Mouse (Mus musculus): Measurements from ENCODE around the gene Zfp524. TPM values are rescaled to one million over a fixed set of nuclear protein-coding genes. Genes with fewer than 3 reads are reported as not detected.

The Zfp524 gene
- total and polyA plus RNA-seq, 3 experiments = 2.3 to 8.4 (median 4.4) TPM

DNA sequence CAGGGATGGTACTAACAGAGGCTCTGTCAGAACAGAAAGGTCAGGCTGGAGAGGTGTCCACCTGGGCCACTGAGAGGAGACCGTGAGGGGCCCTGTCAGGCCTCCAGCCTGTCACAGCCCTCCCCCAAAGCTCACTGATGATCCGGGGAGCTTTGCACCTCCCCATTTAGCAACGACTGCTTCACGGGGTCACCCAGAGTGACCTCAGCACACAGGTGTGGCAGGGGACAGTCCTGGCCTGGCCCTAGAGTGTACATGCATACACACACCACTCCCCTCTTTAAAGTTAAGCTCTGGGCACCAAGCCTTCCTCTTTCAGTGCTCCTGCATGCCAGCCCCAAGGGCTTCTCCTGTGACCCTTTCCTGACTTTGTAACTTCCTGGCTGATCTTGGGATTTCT is 38.8 kb upstream of the Zfp524 start:
- TF ChIP-seq CHD2 (IDR thresholded peaks at IDR 0.05; ENCODE audit: low read length) = no peak
- no peak for TF ChIP-seq NRF1 (IDR thresholded peaks at IDR 0.05; ENCODE audit: low read depth, low read length)
- no peak for TF ChIP-seq ZC3H11A (IDR thresholded peaks at IDR 0.05; ENCODE audit: low read depth, low read length)
- TF ChIP-seq KAT2A (IDR thresholded peaks at IDR 0.05; ENCODE audit: insufficient replicate concordance, low read length) = no peak
- no peak for TF ChIP-seq BHLHE40 (IDR thresholded peaks at IDR 0.05; ENCODE audit: low read depth, low read length)
- TF ChIP-seq NELFE (IDR thresholded peaks at IDR 0.05; ENCODE audit: low read depth, low read length) = no peak
- no peak for TF ChIP-seq MEF2A (IDR thresholded peaks at IDR 0.05; ENCODE audit: borderline replicate concordance, low read depth, low read length)
- TF ChIP-seq ZKSCAN1 (IDR thresholded peaks at IDR 0.05; ENCODE audit: borderline replicate concordance, low read depth, low read length) = no peak
- no peak for TF ChIP-seq RAD21 (IDR thresholded peaks at IDR 0.05; ENCODE audit: low read depth, low read length)
- no peak for TF ChIP-seq TBP (conservative IDR thresholded peaks at IDR 0.05; ENCODE audit: low read depth, low read length)
- TF ChIP-seq ETS1 (conservative IDR thresholded peaks at IDR 0.05; ENCODE audit: low read depth, low read length) = no peak
- TF ChIP-seq POLR2AphosphoS2 (IDR thresholded peaks at IDR 0.05; ENCODE audit: low read depth, low read length) = no peak
- Histone ChIP-seq H3K4me1 (ENCODE audit: control insufficient read depth in 1 of 2, insufficient read depth in 2 of 2) (0 out of 4 replicates have a peak, but pooled peaks cover 2 to 6% of the 10 kb centered on the region in 2 experiments), H3K4me2 (ENCODE audit: insufficient read depth, low read depth, poor library complexity, severe bottlenecking) (no peak overlapping the region), H3K9me3 (replicated peaks; ENCODE audit: low read length) (peaks cover 8% of the 10 kb centered on the region), H3K9ac (ENCODE audit: insufficient read depth, low read depth) (no peak overlapping the region), H3K36me3 (replicated peaks in 1 of 2; ENCODE audit: control insufficient read depth in 1 of 2, insufficient read depth in 1 of 2, low read length in 1 of 2) (no peaks in the 10 kb centered on the region), H3K27me3 (replicated peaks) (peaks cover 50% of the 10 kb centered on the region), H3K79me2 (replicated peaks; ENCODE audit: control insufficient read depth, extremely low read depth, insufficient read depth, poor library complexity, severe bottlenecking) (no peaks in the 10 kb centered on the region), H3K27ac (ENCODE audit: insufficient read depth, low read depth) (no peak overlapping the region), H3K4me3 (replicated peaks in 1 of 3; ENCODE audit: low read depth in 2 of 3, low read length in 2 of 3, poor library complexity in 1 of 3) (no peak overlapping the region)
- in situ Hi-C loops (cut with MboI; ENCODE audit: low pct_ligation_motif_present, low pct_unique_long_range_greater_than_20kb, low sequenced_read_pairs) = no loop called here
- dilution Hi-C loops (cut with MboI; ENCODE audit: extremely low pct_ligation_motif_present, extremely low pct_unique_long_range_greater_than_20kb, low sequenced_read_pairs) = no loop called here
- no peak for DNase-seq (ENCODE audit: extremely low read depth)

DNA sequence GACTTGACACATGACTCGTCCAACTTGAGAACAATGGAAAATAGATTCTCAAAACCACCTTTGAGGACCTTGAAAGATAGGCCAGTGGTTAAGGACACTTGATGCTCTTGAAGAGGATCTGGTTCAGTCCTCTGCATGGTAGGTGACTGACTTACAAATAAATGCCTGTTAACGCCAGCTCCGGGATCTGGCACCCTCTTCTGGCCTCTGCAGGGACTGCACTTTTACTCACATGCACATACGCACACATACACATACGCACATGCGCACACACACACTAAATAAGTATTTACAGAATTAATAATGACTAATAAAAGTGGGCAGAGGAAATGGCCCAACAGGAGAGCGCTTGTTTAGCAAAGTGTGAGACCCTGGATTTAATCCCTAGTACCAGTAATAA is 37.4 kb upstream of the Zfp524 start:
- dilution Hi-C loops (cut with MboI; ENCODE audit: extremely low pct_ligation_motif_present, extremely low pct_unique_long_range_greater_than_20kb, low sequenced_read_pairs) = no loop called here
- Histone ChIP-seq H3K4me2 (ENCODE audit: insufficient read depth, low read depth, poor library complexity, severe bottlenecking) (no peak overlapping the region), H3K4me1 (ENCODE audit: control insufficient read depth in 1 of 2, insufficient read depth in 2 of 2) (0 out of 4 replicates have a peak, but pooled peaks cover 2 to 6% of the 10 kb centered on the region in 2 experiments), H3K79me2 (replicated peaks; ENCODE audit: control insufficient read depth, extremely low read depth, insufficient read depth, poor library complexity, severe bottlenecking) (no peaks in the 10 kb centered on the region), H3K27ac (ENCODE audit: insufficient read depth, low read depth) (no peak overlapping the region), H3K36me3 (replicated peaks in 1 of 2; ENCODE audit: control insufficient read depth in 1 of 2, insufficient read depth in 1 of 2, low read length in 1 of 2) (no peaks in the 10 kb centered on the region), H3K9ac (ENCODE audit: insufficient read depth, low read depth) (no peak overlapping the region), H3K4me3 (replicated peaks in 1 of 3; ENCODE audit: low read depth in 2 of 3, low read length in 2 of 3, poor library complexity in 1 of 3) (no peak overlapping the region), H3K9me3 (replicated peaks; ENCODE audit: low read length) (peaks cover 8% of the 10 kb centered on the region), H3K27me3 (replicated peaks) (peaks cover 41% of the 10 kb centered on the region)
- TF ChIP-seq CTCF (conservative IDR thresholded peaks at IDR 0.05 in 1 of 2, IDR thresholded peaks at IDR 0.05 in 1 of 2; ENCODE audit: low read depth in 2 of 2, low read length in 2 of 2) (peak in 1 of 2 experiments; percentile 42; a peak in 2 of 4 replicates), POLR2A (IDR thresholded peaks at IDR 0.05; ENCODE audit: low read depth, low read length) (no peak)
- DNase-seq (ENCODE audit: extremely low read depth) = no peak
- in situ Hi-C loops (cut with MboI; ENCODE audit: low pct_ligation_motif_present, low pct_unique_long_range_greater_than_20kb, low sequenced_read_pairs) = no loop called here

DNA sequence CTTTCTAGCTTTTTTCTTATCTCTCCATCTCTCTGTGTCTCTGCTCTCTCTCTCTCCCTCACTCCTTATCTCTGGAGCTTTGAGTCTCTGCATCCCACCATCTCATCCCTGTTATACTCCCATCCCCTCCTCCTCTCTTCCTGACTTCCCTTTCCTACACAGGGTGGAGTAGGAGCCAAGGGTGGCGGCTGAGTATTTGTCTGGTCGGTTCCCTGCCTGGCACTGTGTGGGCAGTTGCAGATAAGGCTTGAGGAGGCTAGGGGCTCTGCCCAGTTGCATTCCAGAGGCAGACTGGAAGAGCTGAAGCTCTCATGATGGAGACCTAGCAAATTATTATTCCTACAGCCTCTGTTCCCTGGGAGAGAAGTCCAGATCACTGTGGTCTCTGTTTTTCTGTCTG is 26.0 kb upstream of the Zfp524 start:
- DNase-seq (ENCODE audit: extremely low read depth) = no peak
- Histone ChIP-seq H3K9ac (ENCODE audit: insufficient read depth, low read depth) (no peak overlapping the region), H3K27ac (ENCODE audit: insufficient read depth, low read depth) (no peak overlapping the region), H3K4me3 (replicated peaks in 1 of 3; ENCODE audit: low read depth in 2 of 3, low read length in 2 of 3, poor library complexity in 1 of 3) (no peak overlapping the region), H3K79me2 (replicated peaks; ENCODE audit: control insufficient read depth, extremely low read depth, insufficient read depth, poor library complexity, severe bottlenecking) (no peaks in the 10 kb centered on the region), H3K36me3 (replicated peaks in 1 of 2; ENCODE audit: control insufficient read depth in 1 of 2, insufficient read depth in 1 of 2, low read length in 1 of 2) (peaks cover 5 to 11% of the 10 kb centered on the region in 2 experiments), H3K27me3 (replicated peaks) (peaks cover 49% of the 10 kb centered on the region), H3K9me3 (replicated peaks; ENCODE audit: low read length) (peaks cover 10% of the 10 kb centered on the region), H3K4me2 (ENCODE audit: insufficient read depth, low read depth, poor library complexity, severe bottlenecking) (no peak overlapping the region), H3K4me1 (ENCODE audit: control insufficient read depth in 1 of 2, insufficient read depth in 2 of 2) (no peaks in the 10 kb centered on the region)
- in situ Hi-C loops (cut with MboI; ENCODE audit: low pct_ligation_motif_present, low pct_unique_long_range_greater_than_20kb, low sequenced_read_pairs) = no loop called here
- TF ChIP-seq ZKSCAN1 (IDR thresholded peaks at IDR 0.05; ENCODE audit: borderline replicate concordance, low read depth, low read length) = no peak
- no peak for TF ChIP-seq UBTF (IDR thresholded peaks at IDR 0.05; ENCODE audit: low read depth, low read length)
- TF ChIP-seq PAX5 (IDR thresholded peaks at IDR 0.05; ENCODE audit: low read length) = no peak
- no peak for TF ChIP-seq BHLHE40 (IDR thresholded peaks at IDR 0.05; ENCODE audit: low read depth, low read length)
- no peak for TF ChIP-seq EP300 (IDR thresholded peaks at IDR 0.05; ENCODE audit: low read length)
- dilution Hi-C loops (cut with MboI; ENCODE audit: extremely low pct_ligation_motif_present, extremely low pct_unique_long_range_greater_than_20kb, low sequenced_read_pairs) = no loop called here
